ENCODE assay signal across 21 mouse cellular contexts in genomic region chr6:53314126-53314525, GRCm38 (mm10). TPM values are rescaled to one million over a fixed set of nuclear protein-coding genes. Genes with fewer than 3 reads are reported as not detected.
A peak's percentile ranks its signal among the peaks of the same experiment; 100 is the strongest.
DNase-seq lines count a peak whose midpoint lies in the region; ATAC-seq and TF ChIP-seq lines count a peak whose summit lies in the region.
"Had no signal": no experiment of that assay in that cellular context is flagged by ENCODE, and none has a peak within 500 bp of the region (broad histone marks: within the 10 kb centered on the region; RNA-seq: fewer than 3 reads in every experiment).

No protein-coding gene starts in this region.

- H3K4me2 ChIP-seq in heart, embryonic 11.5 days: no peak overlapping the region
- no peak overlapping the region for H3K4me2 ChIP-seq in embryonic facial prominence, embryonic 15.5 days (replicated peaks)
- no peak overlapping the region for H3K4me2 ChIP-seq in limb, embryonic 12.5 days
- H3K4me2 ChIP-seq: heart, embryonic 13.5 days; hindbrain, embryonic 13.5 days had no signal

- H3K36me3 ChIP-seq in heart, embryonic 11.5 days (ENCODE audit: control insufficient read depth, insufficient read depth, low read length): no peaks in the 10 kb centered on the region
- H3K36me3 ChIP-seq in embryonic facial prominence, embryonic 15.5 days: no peaks in the 10 kb centered on the region
- no peaks in the 10 kb centered on the region for H3K36me3 ChIP-seq in limb, embryonic 12.5 days
- H3K36me3 ChIP-seq: G1E; heart, embryonic 13.5 days; hindbrain, embryonic 13.5 days had no signal

- H3K4me1 ChIP-seq in heart, embryonic 11.5 days (ENCODE audit: control insufficient read depth, insufficient read depth, low read length): peaks cover 14% of the 10 kb centered on the region
- H3K4me1 ChIP-seq in embryonic facial prominence, embryonic 15.5 days: peaks cover 6% of the 10 kb centered on the region; the same call in 1 of the 2 replicates
- peaks cover 47% of the 10 kb centered on the region for H3K4me1 ChIP-seq in limb, embryonic 12.5 days (replicated peaks)
- H3K4me1 ChIP-seq: hindbrain, embryonic 13.5 days had no signal

- no peak for TF ChIP-seq CTCF in brain, embryonic 14.5 days (IDR thresholded peaks at IDR 0.05; ENCODE audit: borderline replicate concordance, extremely low read depth, insufficient read depth, insufficient read length)

- 55% methylated on average over 10 of the region's 10 CpGs for WGBS in heart, embryonic 11.5 days (ENCODE audit: insufficient replicate concordance)
- WGBS in embryonic facial prominence, embryonic 15.5 days: 57% methylated on average over 10 of the region's 10 CpGs
- WGBS in limb, embryonic 12.5 days: 50% methylated on average over 10 of the region's 10 CpGs

- no peak for TF ChIP-seq POLR2A in brain, embryonic 14.5 days (IDR thresholded peaks at IDR 0.05; ENCODE audit: borderline replicate concordance, extremely low read depth, insufficient read depth, insufficient read length, poor library complexity, severe bottlenecking)

- H3K4me3 ChIP-seq in heart, embryonic 11.5 days (ENCODE audit: low read depth, low read length): no peak overlapping the region
- no peak overlapping the region for H3K4me3 ChIP-seq in embryonic facial prominence, embryonic 15.5 days (replicated peaks)
- no peak overlapping the region for H3K4me3 ChIP-seq in limb, embryonic 12.5 days (replicated peaks)
- H3K4me3 ChIP-seq: heart, embryonic 13.5 days; hindbrain, embryonic 13.5 days had no signal

- no peaks in the 10 kb centered on the region for H3K9me3 ChIP-seq in heart, embryonic 11.5 days (replicated peaks; ENCODE audit: control insufficient read depth, low read length)
- no peaks in the 10 kb centered on the region for H3K9me3 ChIP-seq in embryonic facial prominence, embryonic 15.5 days (replicated peaks)
- no peaks in the 10 kb centered on the region for H3K9me3 ChIP-seq in limb, embryonic 12.5 days
- H3K9me3 ChIP-seq: heart, embryonic 13.5 days; hindbrain, embryonic 13.5 days had no signal

- no peaks in the 10 kb centered on the region for H3K27me3 ChIP-seq in heart, embryonic 11.5 days (ENCODE audit: control insufficient read depth, insufficient read depth, low read length)
- H3K27me3 ChIP-seq in embryonic facial prominence, embryonic 15.5 days: no peaks in the 10 kb centered on the region; the same call in 1 of the 2 replicates
- H3K27me3 ChIP-seq in limb, embryonic 12.5 days: no peaks in the 10 kb centered on the region
- H3K27me3 ChIP-seq: heart, embryonic 13.5 days; hindbrain, embryonic 13.5 days had no signal

- H3K27ac ChIP-seq in heart, embryonic 11.5 days (ENCODE audit: low read depth, low read length): no peak overlapping the region
- no peak overlapping the region for H3K27ac ChIP-seq in embryonic facial prominence, embryonic 15.5 days (replicated peaks)
- H3K27ac ChIP-seq in limb, embryonic 12.5 days: 0 out of 2 replicates have a peak overlapping the region, but pooled peaks have one; percentile 8
- H3K27ac ChIP-seq: heart, embryonic 13.5 days; hindbrain, embryonic 13.5 days had no signal

- DNase-seq in heart, adult 11 months: peak; percentile 76
- DNase-seq in brain, embryonic 14.5 days (ENCODE audit: low read depth): peak; percentile 45
- DNase-seq in left cerebral cortex, adult 8-10 months (ENCODE audit: low spot score in 2 of 2): no peak
- DNase-seq: adrenal gland, adult 8-10 months; adrenal gland, postnatal 36 days; cerebellum, adult 11 months; cerebellum, adult 8-10 months; cerebellum, postnatal 14 days; gastrocnemius, postnatal 36 days; heart, adult 18-20 months; heart, postnatal 10 days; kidney, adult 8-10 months had no signal

- ATAC-seq in heart, embryonic 11.5 days (replicated peaks; ENCODE audit: insufficient number of reproducible peaks, low FRiP score, low TSS enrichment): no peak
- 0 out of 2 replicates have a peak, but pooled peaks have one; percentile 60 for ATAC-seq in embryonic facial prominence, embryonic 15.5 days (ENCODE audit: insufficient number of reproducible peaks, low FRiP score, low TSS enrichment, low read depth)
- ATAC-seq in limb, embryonic 12.5 days (ENCODE audit: insufficient number of reproducible peaks, insufficient read depth, low FRiP score, low TSS enrichment, low read depth): no peak
- ATAC-seq in CD4-positive, CD25-positive, alpha-beta regulatory T cell, adult 4 months: no peak
- ATAC-seq: forebrain, embryonic 14.5 days; intestine, embryonic 16.5 days had no signal

- H3K9ac ChIP-seq in heart, embryonic 11.5 days (ENCODE audit: low read depth, low read length): no peak overlapping the region
- no peak overlapping the region for H3K9ac ChIP-seq in embryonic facial prominence, embryonic 15.5 days
- no peak overlapping the region for H3K9ac ChIP-seq in limb, embryonic 12.5 days (replicated peaks)
- H3K9ac ChIP-seq: heart, embryonic 13.5 days; hindbrain, embryonic 13.5 days had no signal

RNA-seq across cellular contexts. Expression of gene Creb5, which starts 27.1 kb away (rescaled TPM):
- polyA plus RNA-seq in heart, embryonic 11.5 days (2014; fragmentation: Nextera tagmentation; extraction: Ambion mirVana): 26.1 and 30.3 TPM in 2 replicates
- 3.9 and 4.3 TPM in 2 replicates for polyA plus RNA-seq in brain, embryonic 14.5 days (2012; rRNA removed)
- 28.3 and 31.1 TPM in 2 replicates for polyA plus RNA-seq in embryonic facial prominence, embryonic 15.5 days (2015; fragmentation: Nextera tagmentation; extraction: Ambion mirVana)
- polyA plus RNA-seq in limb, embryonic 12.5 days (2016; fragmentation: Nextera tagmentation; extraction: Ambion mirVana): 60.5 and 84.2 TPM in 2 replicates
- polyA plus RNA-seq in CD4-positive, CD25-positive, alpha-beta regulatory T cell, adult 4 months (2017; shearing (Covaris generic)): not detected
- 1 to 10 TPM; 5.0 to 6.9 (median 6.2) TPM for total RNA-seq in left cerebral cortex, adult 8-10 months (2022)
- polyA plus RNA-seq: G1E had no signal

Comparison
In these comparisons a context has a peak if more than half of its experiments do, and no peak if none do; other contexts are left out.
1. DNase-seq: peak in heart, adult 11 months (single experiment) and brain, embryonic 14.5 days (single experiment); none in left cerebral cortex, adult 8-10 months (0 of 2).